Mouse (Mus musculus) kidney, postnatal 0 days (tissue): ENCODE results near the gene Ccser1. TPM values are rescaled to one million over a fixed set of nuclear protein-coding genes. Genes with fewer than 3 reads are reported as not detected.
"Not testable (repeated sequence)": the region's sequence is repeated elsewhere in the genome, so short reads cannot be mapped to it uniquely, and the experiment has no call there.

Experiments
- ATAC-seq: fragments of 200-750 bp; cut with Nextera tagmentation; replicated peaks from 2 replicates; pipeline ENCODE4 v1.8.0; 2017; ENCODE audit warnings: low read depth, moderate number of reproducible peaks, moderate TSS enrichment, moderate library complexity; ENCODE audit not compliant: low FRiP score
- DNase-seq: peaks from one replicate; pipeline ENCODE4 v3.0.0-alpha.2; 2016; ENCODE audit warnings: low spot score
- H3K27ac ChIP-seq: fragments of 300-500 bp; sonication (generic); 2 replicates; pipeline ENCODE4 v1.5.1; 2014; ENCODE audit warnings: mild to moderate bottlenecking
- H3K27me3 ChIP-seq: fragments of 300-500 bp; sonication (generic); 2 replicates; pipeline ENCODE4 v1.6.1; 2014; ENCODE audit warnings: low read length, mixed read lengths; ENCODE audit not compliant: insufficient read depth
- H3K36me3 ChIP-seq: fragments of 300-500 bp; sonication (generic); 2 replicates; pipeline ENCODE4 v1.6.1; 2014; ENCODE audit warnings: low read length, mixed read lengths; ENCODE audit not compliant: insufficient read depth
- H3K4me1 ChIP-seq: fragments of 300-500 bp; sonication (generic); replicated peaks from 2 replicates; pipeline ENCODE4 v1.6.1; 2014; ENCODE audit warnings: antibody characterized with exemption, low read length, mixed read lengths; ENCODE audit not compliant: insufficient read depth
- H3K4me2 ChIP-seq: fragments of 300-500 bp; sonication (generic); 2 replicates; pipeline ENCODE4 v1.6.1; 2014; ENCODE audit warnings: mild to moderate bottlenecking, low read length, moderate library complexity, mixed read lengths
- H3K4me3 ChIP-seq: fragments of 300-500 bp; sonication (generic); replicated peaks from 2 replicates; pipeline ENCODE4 v1.5.1; 2014; ENCODE audit warnings: low read depth, low read length
- H3K9ac ChIP-seq: fragments of 300-500 bp; sonication (generic); 2 replicates; pipeline ENCODE4 v1.6.1; 2014; ENCODE audit warnings: low read depth, low read length
- H3K9me3 ChIP-seq: fragments of 300-500 bp; sonication (generic); replicated peaks from 2 replicates; pipeline ENCODE4 v1.6.1; 2016; ENCODE audit warnings: low read length, inconsistent platforms, mixed read lengths
- CTCF ChIP-seq: IDR thresholded peaks from 2 replicates; pipeline ENCODE4 v1.5.1; 2016; ENCODE audit warnings: antibody characterized with exemption, low read depth, mild to moderate bottlenecking, moderate library complexity
- WGBS: fragments of 180-500 bp; shearing (Covaris S2); extraction: QIAGEN DNeasy Blood & Tissue Kit; methylation state at CpG from one replicate; pipeline ENCODE4 v1.1.7; 2014; 5-methylcytosine and 5-hydroxymethylcytosine counted together
- polyA plus RNA-seq: library from polyadenylated mRNA; unstranded; fragments of >200 nt; fragmentation: Nextera tagmentation; extraction: Ambion mirVana; gene quantifications from 2 replicates; pipeline ENCODE4 v1.2.1, GENCODE M21; 2015

Gene Ccser1
- polyA plus RNA-seq, 1 experiment from 2014 or later = 16.7 TPM

DNA sequence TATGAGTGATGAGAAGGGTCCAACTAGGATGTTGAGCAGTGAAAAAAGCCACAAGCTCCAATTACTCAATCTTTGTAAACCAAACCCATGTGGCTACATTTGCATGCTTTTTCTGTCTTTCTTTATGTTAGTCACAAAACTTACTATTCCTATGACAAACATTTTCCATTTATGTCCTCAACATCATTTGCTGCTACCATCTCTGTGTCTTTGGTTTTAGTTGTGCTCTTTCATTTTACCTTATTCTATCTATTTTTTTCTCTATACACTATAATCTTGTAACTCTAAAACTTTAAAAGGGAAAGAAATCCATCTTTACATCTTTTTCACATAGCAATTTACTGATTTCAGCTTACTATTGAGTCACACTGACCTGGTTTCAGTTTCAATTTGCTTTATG is 834.2 kb downstream of the Ccser1 start:
- no peaks in the 10 kb centered on the region for H3K36me3 ChIP-seq
- no peak overlapping the region for H3K27ac ChIP-seq

DNA sequence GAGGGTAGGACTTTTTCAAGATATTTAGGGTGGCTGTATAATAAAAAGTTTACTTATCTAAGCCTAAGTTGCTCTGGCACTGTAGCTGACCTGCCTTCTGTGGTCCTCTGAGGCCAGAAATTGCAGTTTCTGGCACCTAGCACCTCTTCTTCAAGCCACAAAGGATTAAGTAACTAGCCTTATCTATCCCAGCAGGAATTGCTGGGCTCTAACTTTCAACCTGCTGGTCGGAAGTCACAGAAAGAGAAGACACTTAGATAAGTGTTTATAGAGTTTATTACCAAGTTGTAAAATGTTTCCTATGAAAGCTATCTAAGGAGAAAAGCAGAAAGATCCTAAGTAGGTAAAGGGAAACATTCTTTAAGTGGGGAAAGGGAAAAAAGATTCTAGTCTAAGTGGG is 864.3 kb downstream of the Ccser1 start:
- H3K4me1 ChIP-seq = no peaks in the 10 kb centered on the region
- no peak overlapping the region for H3K4me2 ChIP-seq
- no peak overlapping the region for H3K9ac ChIP-seq
- no peak for TF ChIP-seq CTCF
- no peak overlapping the region for H3K4me3 ChIP-seq
- no peaks in the 10 kb centered on the region for H3K27me3 ChIP-seq
- no peaks in the 10 kb centered on the region for H3K36me3 ChIP-seq
- H3K27ac ChIP-seq = no peak overlapping the region
- H3K9me3 ChIP-seq = no peaks in the 10 kb centered on the region
- WGBS = 33% methylated on average over 1 of the region's 1 CpGs
- DNase-seq (no peak), ATAC-seq (no peak)

More for the DNA sequence above, 834.2 kb downstream of the Ccser1 start:
- no peaks in the 10 kb centered on the region for H3K9me3 ChIP-seq
- no peaks in the 10 kb centered on the region for H3K4me1 ChIP-seq
- no peak for ATAC-seq
- no peaks in the 10 kb centered on the region for H3K27me3 ChIP-seq
- H3K4me3 ChIP-seq = no peak overlapping the region
- no peak overlapping the region for H3K4me2 ChIP-seq
- H3K9ac ChIP-seq = no peak overlapping the region
- TF ChIP-seq CTCF = no peak
- no peak for DNase-seq

GRCm38 (mm10) chr6:62045042-62045441 is 864.9 kb downstream of the Ccser1 start:
- 66% methylated on average over 1 of the region's 1 CpGs for WGBS
- not testable (repeated sequence) for ATAC-seq

DNA sequence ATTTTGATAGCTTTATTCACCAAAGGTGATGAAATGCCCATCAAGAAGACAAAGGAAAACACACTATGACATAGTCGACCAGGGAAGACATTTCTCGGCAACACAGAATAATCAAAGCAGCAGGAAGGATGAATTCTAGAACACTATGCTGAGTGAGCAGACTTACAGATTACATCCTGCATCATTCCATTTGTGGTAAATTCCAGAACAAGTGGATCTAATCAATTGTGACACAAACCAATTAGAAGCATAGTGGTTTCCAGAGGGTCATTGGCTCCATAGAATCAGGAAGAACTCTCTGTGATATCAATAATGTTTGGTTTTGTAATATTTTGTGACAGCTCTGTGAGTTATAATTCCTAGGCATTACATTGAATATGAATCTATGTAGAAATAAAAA is 875.2 kb downstream of the Ccser1 start:
- Histone ChIP-seq H3K27ac (no peak overlapping the region), H3K36me3 (no peaks in the 10 kb centered on the region), H3K9ac (no peak overlapping the region), H3K27me3 (no peaks in the 10 kb centered on the region), H3K4me3 (no peak overlapping the region), H3K4me1 (no peaks in the 10 kb centered on the region), H3K4me2 (no peak overlapping the region), H3K9me3 (no peaks in the 10 kb centered on the region)
- TF ChIP-seq CTCF = no peak
- no peak for DNase-seq
- WGBS = 71% methylated on average over 2 of the region's 2 CpGs
- no peak for ATAC-seq

More at GRCm38 (mm10) chr6:62045042-62045441, 864.9 kb downstream of the Ccser1 start:
- not testable (repeated sequence) for H3K9ac ChIP-seq, H3K27ac ChIP-seq, H3K9me3 ChIP-seq, DNase-seq, H3K36me3 ChIP-seq, H3K4me2 ChIP-seq, H3K27me3 ChIP-seq, H3K4me3 ChIP-seq, H3K4me1 ChIP-seq

DNA sequence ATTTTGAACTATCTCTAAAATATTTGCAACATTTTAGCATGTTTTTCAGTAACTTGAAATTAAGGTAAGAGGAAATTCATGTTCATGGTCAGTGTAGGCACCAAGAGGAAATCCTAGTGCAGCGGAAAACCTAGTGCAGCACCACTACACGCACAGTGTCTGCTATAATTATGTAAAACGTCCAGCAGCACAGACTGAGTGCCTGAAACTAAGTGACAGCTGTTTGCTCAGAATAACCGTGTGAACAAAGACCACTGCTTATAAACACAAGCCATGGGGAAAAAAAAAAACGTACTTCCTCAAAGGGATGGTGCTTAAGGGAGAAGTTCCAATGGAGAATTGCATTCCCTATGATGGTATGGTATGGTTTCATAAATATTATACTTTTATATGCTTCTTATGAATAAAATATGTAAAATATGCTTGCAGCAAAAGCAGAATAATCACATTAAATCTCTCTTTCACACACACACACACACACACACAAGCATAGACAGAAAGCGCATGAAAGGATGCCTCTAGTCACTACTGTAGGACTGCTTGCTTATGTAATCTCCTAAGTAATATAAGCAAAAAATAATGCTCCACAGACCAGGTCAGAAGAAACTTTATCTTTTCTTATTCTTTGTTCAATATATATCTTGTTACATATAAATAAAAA is 886.4 kb downstream of the Ccser1 start:
- Histone ChIP-seq H3K9ac (no peak overlapping the region), H3K9me3 (no peaks in the 10 kb centered on the region), H3K4me2 (no peak overlapping the region), H3K36me3 (no peaks in the 10 kb centered on the region), H3K4me1 (no peaks in the 10 kb centered on the region), H3K4me3 (no peak overlapping the region), H3K27me3 (no peaks in the 10 kb centered on the region), H3K27ac (no peak overlapping the region)
- DNase-seq (no peak), ATAC-seq (no peak)
- TF ChIP-seq CTCF = no peak
- WGBS = 76% methylated on average over 6 of the region's 6 CpGs

- WGBS = 80% methylated on average over 4 of the region's 4 CpGs
- no peak for DNase-seq
- no peak overlapping the region for H3K4me3 ChIP-seq
These were observed 886.9 kb downstream of the Ccser1 start for GRCm38 (mm10) chr6:62067024-62067380.

DNA sequence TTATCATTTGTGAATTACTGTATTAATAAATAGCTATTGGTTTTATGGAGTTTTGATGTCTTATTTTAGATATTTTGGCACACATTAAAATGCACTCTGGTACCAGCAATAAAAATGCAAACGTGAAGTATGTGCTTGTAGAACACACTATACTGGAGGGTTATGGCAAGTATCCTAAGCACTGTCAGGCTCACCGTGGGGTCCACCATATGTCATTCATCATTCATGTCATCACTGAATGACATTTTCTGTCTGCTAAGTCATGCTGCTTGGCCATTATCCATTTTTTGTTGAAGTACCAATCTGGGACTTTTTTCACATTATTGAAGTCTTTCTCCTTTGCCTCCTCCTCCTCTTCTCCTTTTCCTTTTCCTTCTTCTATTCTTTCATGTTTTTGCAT is 925.3 kb downstream of the Ccser1 start:
- ATAC-seq = no peak
- H3K9ac ChIP-seq = no peak overlapping the region
- no peak for TF ChIP-seq CTCF
- H3K4me1 ChIP-seq = no peaks in the 10 kb centered on the region
- no peak overlapping the region for H3K4me2 ChIP-seq
- H3K4me3 ChIP-seq = no peak overlapping the region
- H3K36me3 ChIP-seq = no peaks in the 10 kb centered on the region
- 71% methylated on average over 2 of the region's 2 CpGs for WGBS
- H3K27ac ChIP-seq = no peak overlapping the region
- H3K27me3 ChIP-seq = no peaks in the 10 kb centered on the region
- DNase-seq = no peak
- no peaks in the 10 kb centered on the region for H3K9me3 ChIP-seq

More at GRCm38 (mm10) chr6:62067024-62067380, 886.9 kb downstream of the Ccser1 start:
- H3K4me2 ChIP-seq = no peak overlapping the region
- no peaks in the 10 kb centered on the region for H3K4me1 ChIP-seq
- no peak overlapping the region for H3K27ac ChIP-seq
- TF ChIP-seq CTCF = no peak
- no peaks in the 10 kb centered on the region for H3K36me3 ChIP-seq
- no peak overlapping the region for H3K9ac ChIP-seq
- H3K9me3 ChIP-seq = no peaks in the 10 kb centered on the region
- H3K27me3 ChIP-seq = no peaks in the 10 kb centered on the region
- ATAC-seq = no peak
